Mouse (Mus musculus) limb, embryonic 14.5 days (tissue): Measurements from ENCODE around the gene Popdc3. TPM values are rescaled to one million over a fixed set of nuclear protein-coding genes. Genes with fewer than 3 reads are reported as not detected.
"Not testable (repeated sequence)": the region's sequence is repeated elsewhere in the genome, so short reads cannot be mapped to it uniquely, and the experiment has no call there.

Experiments
- ATAC-seq: fragments of 200-750 bp; cut with Nextera tagmentation; 2 replicates; pipeline ENCODE4 v1.8.0; 2017; ENCODE audit warnings: low read depth, moderate number of reproducible peaks, moderate TSS enrichment; ENCODE audit not compliant: low FRiP score
- DNase-seq: peaks from one replicate; pipeline ENCODE4 v3.0.0-alpha.2; 2015; ENCODE audit warnings: low spot score
- H3K27ac ChIP-seq: fragments of 300-500 bp; sonication (generic); replicated peaks from 2 replicates; pipeline ENCODE4 v1.5.1; 2014; ENCODE audit warnings: low read depth, mild to moderate bottlenecking, low read length, moderate library complexity, mixed read lengths
- H3K27me3 ChIP-seq: fragments of 300-500 bp; sonication (generic); 2 replicates; pipeline ENCODE4 v1.6.1; 2014; ENCODE audit warnings: low read length, mixed read lengths; ENCODE audit not compliant: control insufficient read depth, insufficient read depth
- H3K36me3 ChIP-seq: fragments of 300-500 bp; sonication (generic); 2 replicates; pipeline ENCODE4 v1.6.1; 2014; ENCODE audit warnings: mild to moderate bottlenecking, low read length, moderate library complexity, mixed read lengths; ENCODE audit not compliant: control insufficient read depth, insufficient read depth
- H3K4me1 ChIP-seq: fragments of 300-500 bp; sonication (generic); 2 replicates; pipeline ENCODE4 v1.6.1; 2014; ENCODE audit warnings: antibody characterized with exemption, low read length, mixed read lengths; ENCODE audit not compliant: control insufficient read depth, insufficient read depth
- H3K4me2 ChIP-seq: fragments of 300-500 bp; sonication (generic); replicated peaks from 2 replicates; pipeline ENCODE4 v1.6.1; 2014; ENCODE audit warnings: low read depth, mild to moderate bottlenecking, low read length, moderate library complexity; ENCODE audit not compliant: severe bottlenecking
- H3K4me3 ChIP-seq: fragments of 300-500 bp; sonication (generic); replicated peaks from 2 replicates; pipeline ENCODE4 v1.5.1; 2014; ENCODE audit warnings: low read length
- H3K9ac ChIP-seq: fragments of 300-500 bp; sonication (generic); 2 replicates; pipeline ENCODE4 v1.6.1; 2014; ENCODE audit warnings: mild to moderate bottlenecking, low read depth, low read length, moderate library complexity; ENCODE audit not compliant: severe bottlenecking
- H3K9me3 ChIP-seq: fragments of 300-500 bp; sonication (generic); 2 replicates; pipeline ENCODE4 v1.6.1; 2016; ENCODE audit warnings: low read length; ENCODE audit not compliant: control insufficient read depth
- POLR2A ChIP-seq: fragments of 200-500 bp; IDR thresholded peaks from 2 replicates; pipeline ENCODE4 v1.8.0; 2012; ENCODE audit warnings: inconsistent platforms, mild to moderate bottlenecking, moderate library complexity, borderline replicate concordance; ENCODE audit not compliant: insufficient read depth, insufficient read length; ENCODE audit errors: extremely low read depth
- WGBS: fragments of 180-500 bp; shearing (Covaris S2); extraction: QIAGEN DNeasy Blood & Tissue Kit; methylation state at CpG from one replicate; pipeline ENCODE4 v1.1.7; 2014; 5-methylcytosine and 5-hydroxymethylcytosine counted together
- polyA plus RNA-seq, 2 experiments: library from polyadenylated mRNA; depleted of rRNA in 1 of 2; stranded (reverse) in 1 of 2; unstranded in 1 of 2; fragments of >200 nt; fragmentation: Nextera tagmentation in 1 of 2; extraction: Ambion mirVana in 1 of 2; gene quantifications; 2 replicates each; pipeline versions ENCODE4 v1.2.1 to v1.2.3; 2012 to 2014

Popdc3 gene
- 1.6 and 1.9 TPM in 2 replicates for polyA plus RNA-seq (2012; rRNA removed)
- 2.0 and 2.5 TPM in 2 replicates for polyA plus RNA-seq (2014; fragmentation: Nextera tagmentation; extraction: Ambion mirVana)

GRCm38 (mm10) chr10:45177798-45178197 lies at the start of gene Popdc3:
TSS of gene Popdc3 (plus strand) at chr10:45178098.
- H3K27me3 ChIP-seq, H3K9me3 ChIP-seq, H3K36me3 ChIP-seq, H3K4me2 ChIP-seq, H3K4me1 ChIP-seq, H3K27ac ChIP-seq, DNase-seq, ATAC-seq, H3K9ac ChIP-seq, H3K4me3 ChIP-seq: not testable (repeated sequence)
- WGBS: no CpG with 5 or more reads among the region's 5 CpGs

GRCm38 (mm10) chr10:45129105-45129504 lies 48.8 kb upstream of the Popdc3 start:
- Histone ChIP-seq H3K27me3 (no peaks in the 10 kb centered on the region), H3K4me3 (no peak overlapping the region), H3K27ac (no peak overlapping the region), H3K36me3 (peaks cover 20% of the 10 kb centered on the region), H3K9me3 (no peaks in the 10 kb centered on the region), H3K4me1 (no peaks in the 10 kb centered on the region), H3K4me2 (no peak overlapping the region), H3K9ac (no peak overlapping the region)
- DNase-seq: peak; percentile 54
- no peak for ATAC-seq
- no peak for TF ChIP-seq POLR2A
- WGBS: 79% methylated on average over 11 of the region's 11 CpGs

- no peak for DNase-seq
Measured at GRCm38 (mm10) chr10:45130004-45130403, 47.9 kb upstream of the Popdc3 start.

GRCm38 (mm10) chr10:45132371-45132770 lies 45.5 kb upstream of the Popdc3 start:
- ATAC-seq: no peak
- no peak for TF ChIP-seq POLR2A
- H3K4me3 ChIP-seq: no peak overlapping the region
- H3K27me3 ChIP-seq: no peaks in the 10 kb centered on the region
- no peak for DNase-seq
- no peak overlapping the region for H3K4me2 ChIP-seq
- no peak overlapping the region for H3K9ac ChIP-seq
- H3K36me3 ChIP-seq: peaks cover 8% of the 10 kb centered on the region
- H3K9me3 ChIP-seq: no peaks in the 10 kb centered on the region
- WGBS: 72% methylated on average over 4 of the region's 4 CpGs
- H3K27ac ChIP-seq: no peak overlapping the region
- H3K4me1 ChIP-seq: no peaks in the 10 kb centered on the region

More at GRCm38 (mm10) chr10:45130004-45130403, 47.9 kb upstream of the Popdc3 start:
- WGBS: 85% methylated on average over 6 of the region's 6 CpGs
- no peaks in the 10 kb centered on the region for H3K27me3 ChIP-seq
- no peak for ATAC-seq
- peaks cover 23% of the 10 kb centered on the region for H3K36me3 ChIP-seq
- TF ChIP-seq POLR2A: no peak
- no peak overlapping the region for H3K9ac ChIP-seq
- H3K4me1 ChIP-seq: no peaks in the 10 kb centered on the region
- H3K27ac ChIP-seq: no peak overlapping the region
- H3K4me3 ChIP-seq: no peak overlapping the region
- H3K4me2 ChIP-seq: no peak overlapping the region
- H3K9me3 ChIP-seq: no peaks in the 10 kb centered on the region

- no peak overlapping the region for H3K9ac ChIP-seq
- peaks cover 14% of the 10 kb centered on the region for H3K4me1 ChIP-seq
- no peak overlapping the region for H3K27ac ChIP-seq
- H3K27me3 ChIP-seq: no peaks in the 10 kb centered on the region
- H3K9me3 ChIP-seq: no peaks in the 10 kb centered on the region
- DNase-seq (no peak), ATAC-seq (no peak)
- H3K4me3 ChIP-seq: no peak overlapping the region
- peaks cover 3% of the 10 kb centered on the region; the same call in 1 of the 2 replicates for H3K36me3 ChIP-seq
- 88% methylated on average over 7 of the region's 7 CpGs for WGBS
- TF ChIP-seq POLR2A: no peak
- no peak overlapping the region for H3K4me2 ChIP-seq
Measured at GRCm38 (mm10) chr10:45136806-45137205, 41.1 kb upstream of the Popdc3 start.

- Histone ChIP-seq H3K9me3 (no peaks in the 10 kb centered on the region), H3K4me1 (peaks cover 17% of the 10 kb centered on the region), H3K27me3 (no peaks in the 10 kb centered on the region), H3K36me3 (no peaks in the 10 kb centered on the region), H3K4me2 (no peak overlapping the region; the same call in 1 of the 2 replicates), H3K4me3 (no peak overlapping the region), H3K27ac (no peak overlapping the region), H3K9ac (no peak overlapping the region)
- TF ChIP-seq POLR2A: no peak
- 28% methylated on average over 4 of the region's 4 CpGs for WGBS
- ATAC-seq: peak; percentile 18; the same call in 1 of the 2 replicates
- no peak for DNase-seq
Measured at GRCm38 (mm10) chr10:45139910-45140309, 38.0 kb upstream of the Popdc3 start.
